Mouse (Mus musculus) right cerebral cortex, adult 2 months (tissue): ENCODE measurements at regions not wholly inside any gene's neighbourhood (a gene's known extent, or its start where the extent isn't known, plus 50 kb on each side); places are given as distances from the start of the nearest gene placed in this dataset.
A peak's percentile ranks its signal among the peaks of the same experiment; 100 is the strongest.

Experiments
- DNase-seq, 2 experiments: peaks; one replicate each; pipeline ENCODE4 v3.0.0; 2021 to 2022; ENCODE audit warnings: low spot score in 2 of 2

DNA sequence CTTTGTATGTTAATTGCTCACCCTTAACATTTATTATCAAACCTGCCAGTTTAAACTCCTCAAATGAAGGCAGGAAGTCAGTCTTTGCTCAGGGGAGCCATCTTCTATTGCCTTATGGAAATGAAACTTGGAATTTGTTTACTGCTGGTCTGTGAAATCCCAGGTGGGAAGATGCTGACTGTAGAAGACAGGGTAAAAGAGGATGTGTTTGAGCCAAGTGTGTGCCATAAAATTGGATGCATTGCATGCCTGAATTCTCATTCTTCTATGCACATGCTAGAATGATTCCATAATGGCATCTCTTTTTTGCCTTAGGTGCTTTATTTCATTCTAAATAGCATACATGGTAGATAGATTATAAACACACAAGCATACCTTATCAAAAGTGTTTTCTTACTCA lies 1249.9 kb upstream of the Lrrc6 start:
- no peak for DNase-seq

DNA sequence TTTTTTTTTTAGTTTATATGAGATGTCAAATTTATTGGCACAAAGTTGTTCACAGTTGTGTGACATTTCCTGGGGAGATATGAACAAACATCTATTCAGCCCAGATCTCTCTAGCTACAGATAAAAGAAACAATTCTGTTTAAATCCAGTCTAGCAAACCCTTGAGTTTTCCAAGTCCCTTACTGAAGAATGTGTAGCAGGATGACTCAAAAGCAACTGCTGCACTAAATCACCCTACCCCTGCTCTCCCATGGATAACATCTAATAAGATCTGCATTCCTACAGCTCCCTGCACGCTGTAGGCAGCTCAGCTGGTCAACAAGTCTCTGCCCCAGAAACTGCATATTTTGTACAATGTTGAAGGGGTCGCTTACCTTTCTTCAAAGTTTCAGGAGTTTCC lies 1242.6 kb upstream of the Lrrc6 start:
- no peak for DNase-seq

DNA sequence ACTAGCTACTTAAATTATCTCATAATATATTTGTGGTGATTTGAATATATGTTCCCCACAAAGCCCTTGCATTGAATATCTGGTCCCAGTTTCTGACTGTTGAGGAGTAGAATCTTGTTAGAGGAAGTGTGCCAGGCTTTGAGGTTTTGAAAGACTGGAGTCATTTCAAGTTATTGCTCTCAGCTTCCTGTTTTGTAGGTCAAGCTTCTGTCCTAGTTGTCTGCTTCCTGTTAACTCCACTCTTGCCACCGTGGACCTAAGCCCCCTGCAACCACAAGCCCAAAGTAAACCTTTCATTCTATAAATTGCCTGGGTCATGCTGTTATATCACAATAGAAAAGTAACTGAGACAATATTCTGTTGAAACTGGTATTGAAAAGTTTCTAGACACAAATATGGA lies 1232.3 kb upstream of the Lrrc6 start:
- DNase-seq = no peak

DNA sequence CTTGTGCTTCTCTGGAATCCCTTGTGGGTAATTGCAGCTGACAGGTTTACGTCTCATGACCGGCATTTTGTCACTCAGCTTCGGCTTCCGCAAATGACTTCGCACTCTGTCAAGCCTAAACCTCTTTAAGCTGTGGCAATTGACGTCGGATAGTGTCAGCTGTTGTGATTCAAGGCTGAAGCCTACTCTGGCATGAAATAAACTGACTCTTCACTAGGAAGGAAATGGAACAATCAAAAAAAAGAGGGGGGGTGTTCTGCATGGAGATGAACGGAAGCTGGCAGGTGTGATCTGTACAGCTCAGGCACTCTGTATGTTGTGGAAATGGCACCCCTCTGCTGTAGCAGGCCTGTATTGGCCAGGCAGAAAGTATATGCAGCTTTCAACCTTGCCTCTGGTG lies 1228.8 kb upstream of the Lrrc6 start:
- DNase-seq = no peak

DNA sequence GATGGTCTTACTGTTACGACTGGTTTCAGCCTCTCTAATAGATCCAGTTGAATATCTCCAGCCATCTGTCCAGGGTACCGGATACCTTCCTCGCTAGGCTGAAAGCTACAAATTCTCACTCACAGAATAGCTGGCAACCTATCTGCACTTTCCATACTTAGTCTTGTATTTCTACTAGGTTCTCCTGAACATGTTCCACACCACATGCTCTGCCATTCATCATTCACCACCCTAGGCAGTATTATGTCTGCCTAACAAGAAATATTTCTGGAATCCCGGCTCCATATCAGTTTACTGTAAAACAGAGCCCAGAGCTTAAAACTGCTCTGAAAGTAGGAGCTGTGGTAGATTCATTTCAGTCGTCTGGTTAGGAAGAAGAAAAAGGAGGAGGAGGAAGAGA lies 1224.5 kb upstream of the Lrrc6 start:
- DNase-seq = no peak

DNA sequence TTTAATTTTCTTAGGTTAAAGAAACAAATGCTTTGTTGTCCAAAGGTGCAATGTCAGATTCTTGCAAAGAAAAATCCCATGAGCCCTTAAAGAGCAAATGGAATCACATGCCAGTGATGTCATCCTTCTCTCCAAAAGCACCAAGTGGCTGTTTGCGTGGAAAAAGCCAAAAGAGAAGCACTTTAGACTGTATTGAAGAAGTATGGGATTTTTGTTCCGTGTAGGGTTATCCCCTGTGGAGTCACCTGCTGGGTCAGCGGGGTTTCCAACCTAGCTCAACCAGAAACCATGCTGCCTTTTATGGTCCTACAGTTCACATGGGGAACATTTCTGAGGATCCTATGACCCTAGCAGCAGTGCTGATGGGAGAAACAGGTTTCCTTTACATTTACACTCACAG lies 1213.5 kb upstream of the Lrrc6 start:
- no peak for DNase-seq

DNA sequence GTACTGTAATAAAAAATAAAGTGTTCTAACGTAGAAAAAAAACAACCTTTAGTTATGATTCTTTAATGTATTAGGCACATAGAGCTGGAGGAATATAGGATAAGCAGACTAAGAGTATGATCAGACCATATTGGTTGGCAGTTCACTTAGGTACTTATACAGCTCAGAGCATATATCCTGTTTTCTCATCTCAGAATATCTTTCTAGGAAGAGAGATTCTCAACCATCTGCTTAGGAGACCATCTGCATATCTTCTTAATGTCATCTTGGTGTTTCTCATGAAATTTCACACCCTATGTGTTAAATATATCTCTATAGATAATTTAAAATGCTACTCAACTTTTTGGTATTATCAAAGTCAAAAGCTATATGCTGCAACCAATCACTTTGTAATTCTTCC lies 1185.4 kb upstream of the Lrrc6 start:
- no peak for DNase-seq

DNA sequence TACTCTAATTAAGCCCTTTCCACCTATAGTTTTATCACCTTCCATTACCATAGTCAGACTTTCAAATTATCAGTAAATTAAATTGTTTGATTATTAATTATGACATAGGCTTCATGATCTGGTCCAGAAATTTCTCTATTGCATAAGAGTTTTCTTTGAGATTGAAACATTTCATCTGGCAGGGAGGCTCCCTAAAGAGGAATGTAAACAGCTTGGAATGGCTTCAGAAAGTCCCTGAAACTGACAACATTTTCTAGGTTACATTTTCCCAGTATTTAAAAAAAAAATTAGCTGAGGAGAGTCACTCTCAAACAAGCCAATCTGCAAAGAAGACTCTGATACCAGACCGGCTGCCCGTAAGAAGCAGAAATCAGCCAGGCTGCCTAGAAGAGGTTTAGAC lies 1172.6 kb upstream of the Lrrc6 start:
- DNase-seq = no peak

DNA sequence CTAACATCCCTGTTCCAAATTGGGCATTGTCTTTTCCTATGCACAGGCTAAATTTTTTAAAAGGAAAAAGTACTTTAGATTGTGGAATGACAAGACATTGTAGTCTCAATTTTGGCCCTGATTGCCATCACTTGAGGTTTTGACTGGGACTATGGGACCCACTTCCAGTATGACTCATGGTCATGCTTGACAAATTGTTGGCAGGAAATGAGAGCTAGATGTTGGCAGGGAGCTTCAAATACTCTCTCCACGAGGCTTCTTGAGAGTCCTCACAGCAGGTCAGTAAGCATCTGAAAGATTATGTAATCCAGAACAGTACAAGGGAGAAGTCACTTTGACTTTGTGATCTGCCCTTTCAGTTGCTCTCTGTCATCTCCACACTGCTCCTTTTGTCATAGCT lies 1135.4 kb upstream of the Lrrc6 start:
- DNase-seq = no peak

DNA sequence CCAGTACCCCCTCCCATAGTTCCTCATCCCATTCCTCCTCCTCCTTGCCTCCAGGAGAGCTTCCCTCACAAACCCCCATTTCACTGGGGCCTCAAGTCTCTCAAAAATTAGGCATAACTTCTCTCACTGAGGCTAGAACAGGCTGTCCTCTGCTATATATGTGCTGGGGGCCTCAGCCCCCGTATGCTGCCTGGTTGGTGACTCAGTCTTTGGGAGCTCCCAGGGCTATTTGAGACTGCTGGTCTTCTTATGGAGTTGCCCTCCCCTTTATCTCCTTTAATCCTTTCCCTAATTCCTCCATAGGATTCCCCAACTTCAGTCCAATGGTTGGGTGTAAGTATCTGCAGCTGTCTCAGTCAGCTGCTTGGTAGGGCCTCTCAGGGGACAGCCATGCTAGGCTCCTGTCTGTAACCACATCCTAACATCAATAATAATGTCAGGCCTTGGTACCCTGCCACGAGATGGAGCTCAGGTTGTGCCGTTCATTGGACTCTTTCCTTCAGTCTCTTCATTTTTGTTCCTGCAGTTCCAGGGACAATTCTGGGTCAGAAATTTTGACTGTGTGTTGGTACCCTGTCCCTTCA lies 1126.1 kb upstream of the Lrrc6 start:
- DNase-seq = no peak

DNA sequence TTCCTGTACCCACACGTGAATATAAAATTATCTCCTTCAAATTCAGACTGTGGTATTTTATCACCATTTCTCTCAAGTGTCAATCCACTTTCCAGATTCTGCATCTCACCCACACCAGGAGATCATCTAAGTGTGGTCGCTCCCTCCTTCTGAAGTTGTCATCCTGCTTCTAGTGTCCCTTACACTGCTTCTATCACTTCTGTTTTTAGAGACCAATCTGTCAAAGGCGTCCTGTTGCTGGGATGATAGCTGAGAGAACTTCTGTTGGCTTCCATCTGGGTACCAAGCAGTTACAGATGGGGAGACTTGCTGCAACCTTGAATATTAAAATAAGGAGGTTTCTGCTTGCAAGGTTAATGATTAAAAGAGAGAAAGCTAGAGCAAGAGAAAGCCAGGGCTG lies 1111.2 kb upstream of the Lrrc6 start:
- DNase-seq = peak in 1 of 2 experiments; percentile 12

DNA sequence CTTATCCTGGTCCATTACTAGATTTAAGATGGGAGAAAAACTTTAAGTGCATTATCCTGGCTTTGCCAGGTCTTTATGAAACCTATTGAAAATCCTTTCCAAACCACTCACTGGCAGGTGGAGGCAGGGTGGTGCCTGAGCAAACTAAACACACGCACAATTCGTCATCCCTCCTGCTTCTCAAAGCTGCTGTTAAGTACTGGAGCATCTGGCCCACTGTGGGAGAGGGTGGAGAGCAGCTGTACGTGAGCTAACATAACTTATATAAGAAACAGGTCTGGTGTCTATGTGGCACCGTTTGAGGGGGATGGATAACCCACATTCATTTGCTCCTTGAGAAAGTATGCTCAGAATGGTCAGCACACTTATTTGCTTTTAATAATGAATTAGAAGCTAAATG lies 1097.7 kb upstream of the Lrrc6 start:
- peak; percentile 6 to 16 for DNase-seq

DNA sequence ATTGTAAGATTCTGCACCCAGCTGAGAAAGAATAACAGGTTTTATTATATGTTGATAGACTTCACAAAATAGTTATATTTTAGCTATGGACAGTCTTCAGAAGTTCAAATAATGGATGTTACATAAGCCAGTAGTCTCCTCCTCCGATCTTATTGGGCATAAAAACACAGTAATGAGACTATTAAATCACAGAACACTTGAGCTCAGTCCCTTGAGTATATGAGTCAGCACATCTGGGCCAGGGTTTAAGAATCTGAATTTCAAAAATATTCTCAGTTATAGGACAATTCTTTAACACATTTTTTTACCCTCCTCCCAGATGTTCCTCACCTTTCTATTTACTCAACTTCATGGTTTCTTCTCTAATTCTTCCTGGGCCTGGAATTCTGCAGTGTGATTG lies 1075.9 kb upstream of the Lrrc6 start:
- no peak for DNase-seq

DNA sequence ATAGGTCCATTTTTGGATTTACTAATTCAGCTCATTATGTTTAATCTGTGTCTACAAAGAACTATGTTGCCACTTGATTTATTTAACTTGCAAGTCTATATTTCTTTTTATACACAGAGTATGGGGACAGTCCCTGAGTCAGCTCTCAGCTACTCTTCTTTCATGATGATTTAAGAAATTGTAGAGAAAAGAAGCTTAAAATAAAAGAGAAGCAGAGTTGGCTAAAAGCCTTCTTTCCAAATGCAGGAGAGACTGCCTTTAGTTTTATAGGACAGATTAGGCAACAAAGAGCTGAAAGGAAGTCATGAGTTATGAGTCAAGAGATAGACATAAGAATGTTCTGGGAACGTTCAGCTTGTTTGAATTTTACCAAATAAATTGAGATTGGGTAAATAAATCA lies 1070.9 kb upstream of the Lrrc6 start:
- no peak for DNase-seq

DNA sequence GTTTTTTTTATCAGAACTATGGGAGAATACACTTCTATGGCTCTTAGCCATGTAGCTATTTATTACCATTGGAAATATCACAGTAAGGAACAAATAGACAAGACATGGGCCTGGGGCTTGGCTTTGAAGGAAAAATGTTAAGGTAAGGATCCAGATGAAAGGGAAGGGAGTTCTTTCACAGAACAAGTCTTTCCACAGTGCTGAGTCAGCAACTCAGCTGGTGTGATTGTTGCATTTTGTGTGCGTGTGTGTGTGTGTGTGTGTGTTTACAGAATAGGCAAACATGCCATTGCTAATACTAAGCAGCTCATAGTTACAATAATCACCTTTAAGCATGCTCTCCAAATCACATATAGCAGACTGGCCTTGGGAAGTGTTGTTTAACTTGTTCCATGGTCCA lies 1056.6 kb upstream of the Lrrc6 start:
- no peak for DNase-seq

DNA sequence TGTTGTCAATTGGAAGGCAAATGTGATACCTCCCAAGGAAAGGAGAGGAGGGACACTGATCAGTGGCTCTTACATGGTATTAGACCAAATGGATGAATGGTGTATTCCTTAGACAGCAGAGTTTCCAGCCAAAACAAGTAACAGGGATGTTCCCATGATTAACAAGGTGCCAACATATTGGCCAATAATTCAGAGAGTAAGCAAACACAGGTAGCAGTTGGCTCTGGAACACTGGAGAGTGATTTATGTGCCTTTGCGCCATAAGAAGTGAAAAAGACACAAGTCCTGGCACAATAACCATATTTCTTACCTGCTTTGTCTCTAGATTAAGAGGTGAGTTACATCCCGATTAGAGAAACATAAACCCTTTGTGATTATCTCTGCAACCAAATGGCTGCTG lies 1051.2 kb upstream of the Lrrc6 start:
- no peak for DNase-seq

DNA sequence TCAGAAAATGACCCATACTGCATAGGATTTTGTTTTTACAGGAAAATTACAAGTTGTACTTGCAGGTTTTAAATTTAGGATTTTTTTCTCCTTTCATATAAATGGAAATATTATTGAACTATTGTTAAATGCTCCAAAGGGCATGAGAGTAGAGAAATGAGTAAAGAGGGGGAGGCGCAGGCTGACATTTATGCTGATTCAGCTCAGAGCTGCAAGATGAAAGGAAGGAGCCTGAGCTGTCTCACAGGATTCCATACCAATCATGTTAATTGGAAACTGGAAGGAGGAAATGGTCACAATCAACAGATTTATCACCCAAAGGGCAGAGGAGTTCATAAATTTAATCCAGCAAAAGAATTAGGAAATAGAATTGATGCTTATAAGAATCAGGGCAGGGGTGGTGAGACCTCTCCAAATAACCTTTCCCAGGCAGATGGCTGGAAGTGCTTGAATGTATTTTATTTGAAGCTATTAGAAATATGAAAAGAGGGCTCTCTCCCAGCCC lies 1046.2 kb upstream of the Lrrc6 start:
- DNase-seq = no peak

DNA sequence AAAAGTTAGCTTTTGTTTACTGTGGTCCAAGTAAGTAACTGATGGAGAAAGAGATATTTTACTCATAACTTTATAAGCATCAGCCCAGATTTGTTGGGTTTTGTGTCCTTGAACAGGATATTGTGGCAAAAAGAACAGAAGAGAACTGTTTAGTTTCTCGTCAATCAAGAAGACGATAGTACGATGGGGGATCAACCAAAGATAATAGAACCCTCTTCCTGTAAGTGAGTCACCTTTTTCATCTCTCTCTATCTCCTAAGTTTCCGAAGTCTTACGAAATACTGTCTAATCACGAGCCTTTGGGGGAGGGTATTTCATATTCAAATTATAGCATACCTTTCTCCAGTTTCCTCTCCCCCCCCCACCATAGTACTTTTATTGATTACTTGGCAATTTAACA lies 1045.0 kb upstream of the Lrrc6 start:
- DNase-seq = no peak

DNA sequence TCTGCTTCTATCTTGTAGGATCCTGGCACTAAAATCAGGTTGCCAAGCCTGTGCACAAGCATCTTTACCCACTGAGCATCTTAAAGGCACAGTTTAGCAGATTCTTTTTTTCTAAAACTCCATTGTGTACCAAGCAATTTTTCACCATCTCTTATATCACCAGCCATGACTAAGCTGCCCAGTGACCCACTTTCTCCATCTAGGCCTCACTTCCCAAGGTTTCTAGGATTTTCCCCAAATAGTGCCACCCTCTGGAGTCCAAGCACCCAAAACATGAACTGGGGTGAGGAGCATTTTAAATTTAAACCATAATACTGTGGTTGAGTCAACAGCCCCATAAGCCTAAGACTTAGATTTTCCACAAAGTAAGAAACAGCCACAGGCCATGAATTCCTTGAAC lies 1013.0 kb upstream of the Lrrc6 start:
- DNase-seq = no peak

DNA sequence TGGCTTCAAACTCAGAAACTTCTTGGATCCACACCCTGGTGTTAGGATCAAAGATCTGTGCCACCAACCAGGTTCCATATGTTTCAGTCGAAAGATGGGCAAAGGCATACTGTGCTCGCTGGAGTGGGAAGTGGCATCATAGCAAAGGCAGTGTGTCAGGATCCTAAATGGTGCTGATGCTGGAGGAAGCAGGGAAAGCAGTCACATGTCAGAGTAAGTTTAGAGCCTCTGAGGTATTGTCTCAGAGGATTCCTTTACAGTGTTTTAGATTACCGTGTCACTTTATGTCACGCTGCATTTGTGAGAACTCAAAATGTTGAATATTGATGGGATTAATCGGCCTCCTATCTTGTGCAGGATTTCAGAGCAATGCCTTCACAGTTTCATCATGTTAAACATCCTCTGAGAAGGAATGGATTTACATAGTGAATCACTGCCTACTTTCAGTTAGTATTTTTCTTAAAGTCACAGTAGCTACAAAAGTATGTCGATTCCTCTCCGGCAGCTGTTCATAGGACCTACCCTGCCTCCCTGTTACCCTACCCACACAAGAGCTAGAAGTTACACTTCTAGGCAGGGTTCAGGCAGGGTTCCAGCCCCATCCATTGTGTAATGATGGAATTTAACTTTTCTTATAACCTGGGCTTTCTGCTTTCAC lies 994.4 kb upstream of the Lrrc6 start:
- no peak for DNase-seq

DNA sequence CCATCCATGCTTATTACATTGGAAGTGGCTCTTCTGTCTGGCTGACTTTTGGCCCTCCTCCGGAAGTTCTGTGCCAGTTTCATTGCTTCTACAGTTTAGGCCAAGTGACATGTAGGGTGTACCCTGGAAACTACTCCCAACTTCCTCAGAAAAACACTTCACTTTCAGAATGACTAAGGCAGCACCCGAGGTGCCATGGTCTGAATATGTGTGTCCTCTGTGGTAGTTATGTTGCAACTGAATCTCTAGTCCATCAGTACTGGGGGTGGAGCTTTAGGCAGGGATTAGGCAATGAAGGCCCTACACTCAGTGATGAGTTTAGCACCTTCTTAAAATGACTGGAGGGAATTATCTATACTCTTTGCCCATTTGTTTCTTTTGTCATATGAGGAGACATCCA lies 981.0 kb upstream of the Lrrc6 start:
- DNase-seq = no peak

DNA sequence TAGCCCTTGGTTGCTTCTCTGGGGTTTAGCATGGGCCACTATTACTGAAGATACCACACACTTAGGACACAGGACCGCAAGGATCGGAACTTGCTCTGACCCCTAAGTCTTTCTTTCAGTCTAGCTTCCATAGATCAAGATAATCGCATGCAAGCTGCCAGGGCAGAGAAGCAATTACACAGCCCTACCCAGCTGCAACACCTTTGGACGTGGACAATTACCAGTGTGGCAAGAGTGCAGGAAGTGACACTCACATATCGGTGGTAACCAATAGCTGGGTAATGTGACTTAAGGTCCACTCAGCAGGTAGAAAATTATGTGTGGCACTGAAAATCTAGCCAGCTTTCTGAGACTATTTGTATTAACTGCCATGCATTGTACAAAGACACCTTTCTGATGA lies 973.6 kb upstream of the Lrrc6 start:
- no peak for DNase-seq

DNA sequence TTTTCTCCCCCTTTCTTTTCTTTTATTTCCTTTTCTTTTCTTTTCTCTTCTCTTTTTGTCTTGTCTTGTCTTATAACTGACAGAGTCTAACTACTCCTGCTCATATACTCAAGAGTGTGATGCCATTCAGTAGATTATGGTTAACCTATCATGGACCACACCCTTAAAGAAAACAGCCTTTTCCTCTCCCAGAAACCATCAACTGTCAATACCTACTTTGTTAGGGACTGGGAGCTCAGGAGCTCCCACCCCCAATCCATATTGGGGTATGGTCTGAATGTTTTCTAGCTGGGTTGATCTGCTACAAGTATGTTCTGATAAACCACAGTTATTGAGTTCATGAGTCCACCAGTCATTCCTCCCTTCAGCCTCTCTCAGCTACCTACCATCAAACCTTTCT lies 972.3 kb upstream of the Lrrc6 start:
- DNase-seq = no peak

DNA sequence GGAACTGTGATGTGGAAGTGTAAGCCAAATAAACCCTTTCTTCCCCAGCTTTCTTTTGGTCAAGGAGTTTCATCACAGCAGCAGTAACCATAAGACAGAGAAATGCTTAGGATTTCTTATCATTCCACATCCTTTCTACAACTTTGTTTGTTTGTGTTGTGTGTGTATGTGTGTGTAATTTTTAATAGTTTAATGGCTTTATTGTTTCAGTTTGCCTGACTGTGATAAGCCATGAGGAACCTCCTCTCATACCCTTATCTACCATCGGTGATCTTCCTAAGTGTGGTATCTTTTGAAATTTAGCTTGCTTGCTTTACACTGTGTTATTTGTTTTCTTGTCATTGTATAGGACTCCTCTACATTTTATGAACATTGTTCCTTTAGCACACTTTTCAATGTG lies 970.6 kb upstream of the Lrrc6 start:
- DNase-seq = no peak
